ENCODE assay signal across 10 mouse cellular contexts in genomic region chr5:112335473-112335872, GRCm38 (mm10). TPM values are rescaled to one million over a fixed set of nuclear protein-coding genes. Genes with fewer than 3 reads are reported as not detected.
A peak's percentile ranks its signal among the peaks of the same experiment; 100 is the strongest.
DNase-seq lines count a peak whose midpoint lies in the region; ATAC-seq and TF ChIP-seq lines count a peak whose summit lies in the region.
"Had no signal": no experiment of that assay in that cellular context is flagged by ENCODE, and none has a peak within 500 bp of the region (broad histone marks: within the 10 kb centered on the region; RNA-seq: fewer than 3 reads in every experiment).

No protein-coding gene starts in this region.

- H3K27me3 ChIP-seq in kidney, embryonic 15.5 days = no peaks in the 10 kb centered on the region
- no peaks in the 10 kb centered on the region; the same call in 1 of the 2 replicates for H3K27me3 ChIP-seq in G1E (ENCODE audit: insufficient read depth, low read length)
- no peaks in the 10 kb centered on the region for H3K27me3 ChIP-seq in liver, postnatal 0 days (ENCODE audit: insufficient read depth, low read length)
- H3K27me3 ChIP-seq: embryonic facial prominence, embryonic 15.5 days; liver, embryonic 15.5 days had no signal

- no peaks in the 10 kb centered on the region for H3K9me3 ChIP-seq in kidney, embryonic 15.5 days (replicated peaks)
- peaks cover 5% of the 10 kb centered on the region; the same call in 1 of the 2 replicates for H3K9me3 ChIP-seq in G1E (replicated peaks)
- no peaks in the 10 kb centered on the region for H3K9me3 ChIP-seq in liver, postnatal 0 days (ENCODE audit: low read length)
- H3K9me3 ChIP-seq: embryonic facial prominence, embryonic 15.5 days; liver, embryonic 15.5 days had no signal

- no peaks in the 10 kb centered on the region for H3K4me1 ChIP-seq in kidney, embryonic 15.5 days
- peaks cover 39% of the 10 kb centered on the region for H3K4me1 ChIP-seq in G1E (ENCODE audit: insufficient read depth, low read depth, low read length)
- no peaks in the 10 kb centered on the region for H3K4me1 ChIP-seq in liver, postnatal 0 days (ENCODE audit: insufficient read depth)
- H3K4me1 ChIP-seq: embryonic facial prominence, embryonic 15.5 days; liver, embryonic 15.5 days had no signal

- H3K9ac ChIP-seq in kidney, embryonic 15.5 days = no peak overlapping the region
- H3K9ac ChIP-seq in liver, postnatal 0 days (replicated peaks) = no peak overlapping the region
- H3K9ac ChIP-seq: embryonic facial prominence, embryonic 15.5 days; liver, embryonic 15.5 days had no signal

- no peak overlapping the region for H3K27ac ChIP-seq in kidney, embryonic 15.5 days
- H3K27ac ChIP-seq in liver, postnatal 0 days (ENCODE audit: low read depth) = no peak overlapping the region
- H3K27ac ChIP-seq: embryonic facial prominence, embryonic 15.5 days; liver, embryonic 15.5 days had no signal

- H3K4me3 ChIP-seq in kidney, embryonic 15.5 days (replicated peaks) = no peak overlapping the region
- H3K4me3 ChIP-seq in G1E (ENCODE audit: low read depth, low read length) = no peak overlapping the region
- no peak overlapping the region for H3K4me3 ChIP-seq in liver, postnatal 0 days (ENCODE audit: low read depth, low read length)
- H3K4me3 ChIP-seq: embryonic facial prominence, embryonic 15.5 days; liver, embryonic 15.5 days had no signal

- H3K36me3 ChIP-seq in kidney, embryonic 15.5 days = peaks cover 96% of the 10 kb centered on the region
- H3K36me3 ChIP-seq in G1E (replicated peaks) = peaks cover 99% of the 10 kb centered on the region
- peaks cover 82% of the 10 kb centered on the region for H3K36me3 ChIP-seq in liver, postnatal 0 days (replicated peaks; ENCODE audit: insufficient read depth, low read length)

- TF ChIP-seq EP300 in liver, postnatal 0 days (IDR thresholded peaks at IDR 0.05; ENCODE audit: low read depth) = no peak

- peak; percentile 40 for DNase-seq in kidney, adult 11 months
- peak; percentile 40 for DNase-seq in G1E (ENCODE audit: low spot score)
- peak; percentile 73 to 76 for DNase-seq in cerebellum, postnatal 10 days
- peak; percentile 59 for DNase-seq in liver, postnatal 0 days
- peak; percentile 54 for DNase-seq in right cerebral cortex, postnatal 14 days
- no peak for DNase-seq in layer of hippocampus, postnatal 14 days (ENCODE audit: low spot score in 2 of 2)

- 23% methylated on average over 2 of the region's 2 CpGs for WGBS in kidney, embryonic 15.5 days
- 15% methylated on average over 2 of the region's 2 CpGs for WGBS in liver, postnatal 0 days (ENCODE audit: insufficient replicate concordance)

- TF ChIP-seq CTCF in G1E (IDR thresholded peaks at IDR 0.05; ENCODE audit: low read depth, low read length) = peak; percentile 51; the same call in 1 of the 2 replicates
- TF ChIP-seq CTCF in liver, postnatal 0 days (IDR thresholded peaks at IDR 0.05; ENCODE audit: low read depth) = peak; percentile 79

- no peak for ATAC-seq in kidney, embryonic 15.5 days (replicated peaks; ENCODE audit: low FRiP score)
- peak; percentile 43 for ATAC-seq in G1E (ENCODE audit: extremely low read depth, insufficient number of reproducible peaks, low FRiP score, poor library complexity, severe bottlenecking)
- peak; percentile 64 for ATAC-seq in inflammation-experienced regulatory T-cells, adult 6 months
- peak; percentile 55 for ATAC-seq in liver, postnatal 0 days

- no peak overlapping the region for H3K4me2 ChIP-seq in kidney, embryonic 15.5 days
- H3K4me2 ChIP-seq in liver, postnatal 0 days (ENCODE audit: low read depth, low read length) = no peak overlapping the region
- H3K4me2 ChIP-seq: embryonic facial prominence, embryonic 15.5 days; liver, embryonic 15.5 days had no signal

RNA-seq across cellular contexts. Expression of gene Srrd, which starts 7.4 kb away (rescaled TPM):
- 38.5 and 44.8 TPM in 2 replicates for polyA plus RNA-seq in kidney, embryonic 15.5 days (2015; fragmentation: Nextera tagmentation; extraction: Ambion mirVana)
- total RNA-seq in G1E (2014; fragmentation: Nextera tagmentation) (28.0 and 49.0 TPM in 2 replicates), G1E (2017) (18.5 and 28.7 TPM in 2 replicates)
- 21.3 and 27.5 TPM in 2 replicates for polyA plus RNA-seq in G1E (2012)
- polyA plus RNA-seq in inflammation-experienced regulatory T-cells, adult 6 months (2017; shearing (Covaris generic)) = 1 to 10 TPM; 2.9 to 4.8 (median 4.4) TPM
- polyA plus RNA-seq in liver, postnatal 0 days (2015; fragmentation: Nextera tagmentation; extraction: Ambion mirVana) = 9.4 and 10.6 TPM in 2 replicates
- total RNA-seq in layer of hippocampus, postnatal 14 days (2021) = 10 to 100 TPM; 26.4 to 30.1 TPM

RNA-seq across cellular contexts. Expression of gene Hps4, which starts 7.4 kb away (rescaled TPM):
- 33.4 and 39.1 TPM in 2 replicates for polyA plus RNA-seq in kidney, embryonic 15.5 days (2015; fragmentation: Nextera tagmentation; extraction: Ambion mirVana)
- total RNA-seq in G1E (2014; fragmentation: Nextera tagmentation) (31.7 and 33.8 TPM in 2 replicates), G1E (2017) (16.7 and 21.5 TPM in 2 replicates)
- polyA plus RNA-seq in G1E (2012) = 40.7 and 47.7 TPM in 2 replicates
- polyA plus RNA-seq in inflammation-experienced regulatory T-cells, adult 6 months (2017; shearing (Covaris generic)) = 10 to 100 TPM; 13.9 to 19.0 (median 16.4) TPM
- 11.5 and 12.5 TPM in 2 replicates for polyA plus RNA-seq in liver, postnatal 0 days (2015; fragmentation: Nextera tagmentation; extraction: Ambion mirVana)
- 10 to 100 TPM; 25.0 to 29.9 TPM for total RNA-seq in layer of hippocampus, postnatal 14 days (2021)

RNA-seq across cellular contexts. Expression of gene Tfip11, which starts 9.3 kb away (rescaled TPM):
- 30.5 and 33.8 TPM in 2 replicates for polyA plus RNA-seq in kidney, embryonic 15.5 days (2015; fragmentation: Nextera tagmentation; extraction: Ambion mirVana)
- total RNA-seq in G1E (2014; fragmentation: Nextera tagmentation) (19.4 and 21.7 TPM in 2 replicates), G1E (2017) (14.9 and 19.4 TPM in 2 replicates)
- 54.1 and 58.2 TPM in 2 replicates for polyA plus RNA-seq in G1E (2012)
- 10 to 100 TPM; 14.7 to 26.1 (median 15.3) TPM for polyA plus RNA-seq in inflammation-experienced regulatory T-cells, adult 6 months (2017; shearing (Covaris generic))
- 6.7 and 8.0 TPM in 2 replicates for polyA plus RNA-seq in liver, postnatal 0 days (2015; fragmentation: Nextera tagmentation; extraction: Ambion mirVana)
- 10 to 100 TPM; 34.9 to 36.8 TPM for total RNA-seq in layer of hippocampus, postnatal 14 days (2021)

RNA-seq across cellular contexts. Expression of gene Gm6583, which starts 20.4 kb away (rescaled TPM):
- polyA plus RNA-seq in kidney, embryonic 15.5 days (2015; fragmentation: Nextera tagmentation; extraction: Ambion mirVana) = 0.19 and 0.26 TPM in 2 replicates
- total RNA-seq in G1E (2014; fragmentation: Nextera tagmentation) (not detected in 2 replicates), G1E (2017) (not detected in 2 replicates)
- not detected in 2 replicates for polyA plus RNA-seq in G1E (2012)
- under 1 TPM in 1 of 3 experiments, not detected in 2; 0.25 TPM for polyA plus RNA-seq in inflammation-experienced regulatory T-cells, adult 6 months (2017; shearing (Covaris generic))
- polyA plus RNA-seq in liver, postnatal 0 days (2015; fragmentation: Nextera tagmentation; extraction: Ambion mirVana) = 0.16 and 0.17 TPM in 2 replicates
- total RNA-seq in layer of hippocampus, postnatal 14 days (2021) = not detected

RNA-seq across cellular contexts. Expression of gene Tpst2, which starts 59.0 kb away (rescaled TPM):
- 53.4 and 60.0 TPM in 2 replicates for polyA plus RNA-seq in kidney, embryonic 15.5 days (2015; fragmentation: Nextera tagmentation; extraction: Ambion mirVana)
- 43.7 and 55.7 TPM in 2 replicates for total RNA-seq in G1E (2014; fragmentation: Nextera tagmentation)
- total RNA-seq in G1E (2017) = 32.9 and 37.3 TPM in 2 replicates
- polyA plus RNA-seq in G1E (2012) = 103 and 156 TPM in 2 replicates
- 100 to 1,000 TPM in 1 of 3 experiments, 10 to 100 TPM in 2; 59.1 to 111 (median 64.1) TPM for polyA plus RNA-seq in inflammation-experienced regulatory T-cells, adult 6 months (2017; shearing (Covaris generic))
- 34.5 and 36.2 TPM in 2 replicates for polyA plus RNA-seq in liver, postnatal 0 days (2015; fragmentation: Nextera tagmentation; extraction: Ambion mirVana)
- 10 to 100 TPM; 41.1 to 43.0 TPM for total RNA-seq in layer of hippocampus, postnatal 14 days (2021)

Comparison
In these comparisons a context has a peak if more than half of its experiments do, and no peak if none do; other contexts are left out.
1. DNase-seq: peak in kidney, adult 11 months (single experiment), G1E (single experiment), cerebellum, postnatal 10 days (2 of 2), liver, postnatal 0 days (single experiment) and right cerebral cortex, postnatal 14 days (single experiment); none in layer of hippocampus, postnatal 14 days (0 of 2).